Mouse (Mus musculus) cortical plate, adult 2 months (tissue): ENCODE data around the gene Skiv2l. TPM values are rescaled to one million over a fixed set of nuclear protein-coding genes. Genes with fewer than 3 reads are reported as not detected.
"Not testable (repeated sequence)": the region's sequence is repeated elsewhere in the genome, so short reads cannot be mapped to it uniquely, and the experiment has no call there.

Experiments used
- H3K27ac ChIP-seq: fragments of 200-500 bp; 2 replicates; pipeline ENCODE4 v1.5.1; 2012; ENCODE audit warnings: low read length, control low read depth, inconsistent platforms; ENCODE audit not compliant: insufficient read depth
- H3K4me1 ChIP-seq: fragments of 200-500 bp; 2 replicates; pipeline ENCODE4 v1.6.1; 2011; ENCODE audit warnings: low read length; ENCODE audit not compliant: control insufficient read depth, insufficient read depth
- H3K4me3 ChIP-seq: fragments of 200-500 bp; 2 replicates; pipeline ENCODE4 v1.5.1; 2011; ENCODE audit warnings: mild to moderate bottlenecking, low read length, control low read depth; ENCODE audit not compliant: insufficient read depth
- CTCF ChIP-seq: fragments of 200-500 bp; IDR thresholded peaks from 2 replicates; pipeline ENCODE4 v1.5.1; 2011; ENCODE audit warnings: mild to moderate bottlenecking, control low read depth, low read length; ENCODE audit not compliant: insufficient read depth; ENCODE audit errors: extremely low read depth
- POLR2A ChIP-seq: fragments of 200-500 bp; IDR thresholded peaks from 2 replicates; pipeline ENCODE4 v1.6.1; 2011; ENCODE audit warnings: mild to moderate bottlenecking, low read length, control low read depth; ENCODE audit not compliant: insufficient read depth; ENCODE audit errors: extremely low read depth
- polyA plus RNA-seq: library from polyadenylated mRNA; depleted of rRNA; stranded (reverse); fragments of >200 nt; gene quantifications from 2 replicates; pipeline ENCODE4 v1.2.3, GENCODE M21; 2012

Skiv2l gene
- polyA plus RNA-seq, 1 experiment, result 74.0 TPM

GRCm38 (mm10) chr17:34814818-34815370 lies 35.1 kb downstream of the Skiv2l start:
- H3K4me1 ChIP-seq, result no peaks in the 10 kb centered on the region
- no peak overlapping the region for H3K27ac ChIP-seq
- TF ChIP-seq CTCF (no peak), POLR2A (no peak)
- no peak overlapping the region for H3K4me3 ChIP-seq

- not testable (repeated sequence) for H3K4me1 ChIP-seq, H3K27ac ChIP-seq, H3K4me3 ChIP-seq
- TF ChIP-seq CTCF, result peak; percentile 48
These were observed 36.3 kb downstream of the Skiv2l start for GRCm38 (mm10) chr17:34813747-34814146.

- Histone ChIP-seq H3K4me3 (no peak overlapping the region), H3K27ac (no peak overlapping the region), H3K4me1 (no peaks in the 10 kb centered on the region)
- no peak for TF ChIP-seq POLR2A
- TF ChIP-seq CTCF, result no peak
These were observed 38.7 kb downstream of the Skiv2l start for GRCm38 (mm10) chr17:34811275-34811674.

GRCm38 (mm10) chr17:34810811-34811210 lies 39.2 kb downstream of the Skiv2l start:
- not testable (repeated sequence) for H3K4me1 ChIP-seq, H3K27ac ChIP-seq, H3K4me3 ChIP-seq

- H3K4me1 ChIP-seq, H3K27ac ChIP-seq, H3K4me3 ChIP-seq: not testable (repeated sequence)
These were observed 39.6 kb downstream of the Skiv2l start for GRCm38 (mm10) chr17:34810411-34810810.

GRCm38 (mm10) chr17:34808599-34809205 lies 41.3 kb downstream of the Skiv2l start:
- H3K27ac ChIP-seq, result no peak overlapping the region
- H3K4me3 ChIP-seq, result no peak overlapping the region
- TF ChIP-seq POLR2A, result no peak
- TF ChIP-seq CTCF, result no peak
- no peaks in the 10 kb centered on the region for H3K4me1 ChIP-seq

GRCm38 (mm10) chr17:34807176-34807575 lies 42.8 kb downstream of the Skiv2l start:
- Histone ChIP-seq H3K27ac (no peak overlapping the region), H3K4me3 (no peak overlapping the region), H3K4me1 (no peaks in the 10 kb centered on the region)
- TF ChIP-seq POLR2A, result no peak
- no peak for TF ChIP-seq CTCF

GRCm38 (mm10) chr17:34804871-34805562 lies 45.0 kb downstream of the Skiv2l start:
- H3K4me1 ChIP-seq, result no peaks in the 10 kb centered on the region
- H3K4me3 ChIP-seq, result no peak overlapping the region
- TF ChIP-seq POLR2A (no peak), CTCF (peak; percentile 23; the same call in 1 of the 2 replicates)
- no peak overlapping the region for H3K27ac ChIP-seq

GRCm38 (mm10) chr17:34804301-34804700 lies 45.7 kb downstream of the Skiv2l start, which contains the start of gene Cyp21a1:
Gene Cyp21a1 (minus strand): TSS chr17:34804561.
- not testable (repeated sequence) for H3K4me1 ChIP-seq, H3K4me3 ChIP-seq, H3K27ac ChIP-seq

GRCm38 (mm10) chr17:34803367-34803766 lies 46.6 kb downstream of the Skiv2l start:
- not testable (repeated sequence) for H3K4me1 ChIP-seq, H3K4me3 ChIP-seq, H3K27ac ChIP-seq

GRCm38 (mm10) chr17:34802756-34803155 lies 47.3 kb downstream of the Skiv2l start:
- H3K4me1 ChIP-seq, H3K27ac ChIP-seq, H3K4me3 ChIP-seq: not testable (repeated sequence)

GRCm38 (mm10) chr17:34800781-34801305 lies 49.2 kb downstream of the Skiv2l start:
- not testable (repeated sequence) for H3K27ac ChIP-seq, H3K4me3 ChIP-seq, H3K4me1 ChIP-seq
